Mouse (Mus musculus) ES-E14 (cell line): ENCODE results near the gene B230219D22Rik. TPM values are rescaled to one million over a fixed set of nuclear protein-coding genes. Genes with fewer than 3 reads are reported as not detected.

Experiments used
- DNase-seq: peaks from one replicate; pipeline ENCODE4 v3.0.0-alpha.2; 2013; ENCODE audit warnings: low read depth, low spot score
- H3K27ac ChIP-seq: 2 replicates; pipeline ENCODE4 v1.5.1; 2012; ENCODE audit warnings: low read depth, mild to moderate bottlenecking, low read length, moderate library complexity, mixed read lengths; ENCODE audit not compliant: poor library complexity, insufficient read depth, severe bottlenecking
- H3K36me3 ChIP-seq: 2 replicates; pipeline ENCODE4 v1.6.1; 2012; ENCODE audit warnings: mild to moderate bottlenecking, low read length, moderate library complexity, mixed read lengths; ENCODE audit not compliant: control insufficient read depth, poor library complexity, insufficient read depth, severe bottlenecking
- H3K4me1 ChIP-seq, 2 experiments: fragments of 150-350 bp in 1 of 2; sonication (generic) in 1 of 2; 2 replicates each; pipeline ENCODE4 v1.6.1; 2012; ENCODE audit warnings: low read length in 2 of 2, mild to moderate bottlenecking in 1 of 2, mixed read lengths in 1 of 2; ENCODE audit not compliant: control insufficient read depth in 2 of 2, insufficient read depth in 2 of 2, poor library complexity in 1 of 2
- H3K4me3 ChIP-seq, 2 experiments: fragments of 150-350 bp in 1 of 2; sonication (generic) in 1 of 2; 2 replicates each; pipeline ENCODE4 v1.5.1; 2012; ENCODE audit warnings: low read length in 2 of 2, low read depth in 1 of 2, mild to moderate bottlenecking in 1 of 2, mixed read lengths in 1 of 2; ENCODE audit not compliant: insufficient read depth in 1 of 2, poor library complexity in 1 of 2, severe bottlenecking in 1 of 2
- H3K9ac ChIP-seq: 2 replicates; pipeline ENCODE4 v1.6.1; 2012; ENCODE audit warnings: low read depth, mild to moderate bottlenecking, low read length, mixed read lengths; ENCODE audit not compliant: poor library complexity, insufficient read depth, severe bottlenecking
- H3K9me3 ChIP-seq: fragments of 150-350 bp; sonication (generic); 2 replicates; pipeline ENCODE4 v1.6.1; 2012; ENCODE audit warnings: low read depth, mild to moderate bottlenecking, low read length; ENCODE audit not compliant: control insufficient read depth, insufficient read depth
- CHD2 ChIP-seq: IDR thresholded peaks from 2 replicates; pipeline ENCODE4 v1.6.1; 2014; ENCODE audit warnings: mild to moderate bottlenecking, low read depth, low read length, inconsistent platforms
- HCFC1 ChIP-seq: IDR thresholded peaks from 2 replicates; pipeline ENCODE4 v1.6.1; 2012; ENCODE audit warnings: low read length, inconsistent platforms, borderline replicate concordance; ENCODE audit not compliant: insufficient read depth
- MAFK ChIP-seq: IDR thresholded peaks from 2 replicates; pipeline ENCODE4 v1.6.1; 2014; ENCODE audit warnings: mild to moderate bottlenecking, low read depth, low read length, inconsistent platforms; ENCODE audit not compliant: insufficient read depth
- ZC3H11A ChIP-seq: IDR thresholded peaks from 2 replicates; pipeline ENCODE4 v1.6.1; 2012; ENCODE audit warnings: low read depth, mild to moderate bottlenecking, inconsistent platforms, low read length, borderline replicate concordance
- ZNF384 ChIP-seq: IDR thresholded peaks from 2 replicates; pipeline ENCODE4 v1.6.1; 2012; ENCODE audit warnings: low read depth, low read length, inconsistent platforms
- in situ Hi-C, 2 experiments: fragments of 600-800 bp; cut with MboI; formaldehyde crosslinking; loops; one replicate each; pipeline ENCODE4 v1.15.1; 2025; ENCODE audit warnings: low sequenced_read_pairs in 2 of 2, inconsistent platforms in 1 of 2; ENCODE audit not compliant: unreplicated experiment in 2 of 2
- total RNA-seq: library from RNA; depleted of rRNA; stranded (reverse); fragments of 300-350 nt; gene quantifications from 2 replicates; pipeline ENCODE4 v1.2.3, GENCODE M21; 2012

B230219D22Rik gene
- total RNA-seq, 1 experiment: 32.1 TPM

DNA sequence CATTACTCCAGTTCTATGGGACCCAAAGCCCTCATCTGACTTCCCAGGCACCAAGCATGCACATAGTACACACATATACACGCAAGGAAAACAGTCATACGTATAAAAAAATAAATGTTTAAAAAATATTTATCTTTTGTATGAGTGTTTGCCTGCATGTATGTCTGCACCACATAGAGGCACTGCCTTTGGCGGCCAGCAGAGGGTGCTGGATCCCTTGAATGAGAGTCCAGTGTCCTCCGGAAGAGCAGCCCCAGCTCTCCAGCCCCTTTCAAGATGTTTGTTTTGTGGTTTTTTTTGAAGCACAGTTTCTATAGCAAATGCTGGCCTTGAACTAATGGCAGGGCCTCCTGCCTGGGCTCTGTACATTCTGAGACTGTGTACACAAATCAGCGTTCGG lies 24.4 kb upstream of the B230219D22Rik start:
- TF ChIP-seq ZNF384 (no peak), MAFK (no peak), ZC3H11A (no peak), CHD2 (no peak), HCFC1 (no peak)
- H3K4me3 ChIP-seq: no peak overlapping the region
- no peak overlapping the region for H3K9ac ChIP-seq
- no peaks in the 10 kb centered on the region for H3K4me1 ChIP-seq
- no peaks in the 10 kb centered on the region for H3K9me3 ChIP-seq
- DNase-seq: peak; percentile 25
- H3K36me3 ChIP-seq: peaks cover 51% of the 10 kb centered on the region
- in situ Hi-C loops: no loop called here
- no peak overlapping the region for H3K27ac ChIP-seq

GRCm38 (mm10) chr13:55672711-55673110 lies 20.2 kb upstream of the B230219D22Rik start:
- H3K4me1 ChIP-seq: no peaks in the 10 kb centered on the region
- in situ Hi-C loops: no loop called here
- no peak overlapping the region for H3K27ac ChIP-seq
- no peak overlapping the region for H3K9ac ChIP-seq
- DNase-seq: no peak
- no peaks in the 10 kb centered on the region for H3K9me3 ChIP-seq
- no peak overlapping the region for H3K4me3 ChIP-seq
- no peak for TF ChIP-seq ZC3H11A
- TF ChIP-seq CHD2: no peak
- TF ChIP-seq MAFK: no peak
- TF ChIP-seq HCFC1: no peak
- no peak for TF ChIP-seq ZNF384
- H3K36me3 ChIP-seq: peaks cover 61% of the 10 kb centered on the region

GRCm38 (mm10) chr13:55677364-55677763 lies 15.6 kb upstream of the B230219D22Rik start:
- H3K9me3 ChIP-seq: no peaks in the 10 kb centered on the region
- TF ChIP-seq MAFK: no peak
- TF ChIP-seq ZC3H11A: no peak
- no peak for TF ChIP-seq HCFC1
- TF ChIP-seq CHD2: no peak
- TF ChIP-seq ZNF384: no peak
- H3K4me3 ChIP-seq: no peak overlapping the region
- peaks cover 53% of the 10 kb centered on the region for H3K36me3 ChIP-seq
- H3K4me1 ChIP-seq: no peaks in the 10 kb centered on the region
- H3K27ac ChIP-seq: no peak overlapping the region
- no peak for DNase-seq
- in situ Hi-C loops: no loop called here
- H3K9ac ChIP-seq: no peak overlapping the region

DNA sequence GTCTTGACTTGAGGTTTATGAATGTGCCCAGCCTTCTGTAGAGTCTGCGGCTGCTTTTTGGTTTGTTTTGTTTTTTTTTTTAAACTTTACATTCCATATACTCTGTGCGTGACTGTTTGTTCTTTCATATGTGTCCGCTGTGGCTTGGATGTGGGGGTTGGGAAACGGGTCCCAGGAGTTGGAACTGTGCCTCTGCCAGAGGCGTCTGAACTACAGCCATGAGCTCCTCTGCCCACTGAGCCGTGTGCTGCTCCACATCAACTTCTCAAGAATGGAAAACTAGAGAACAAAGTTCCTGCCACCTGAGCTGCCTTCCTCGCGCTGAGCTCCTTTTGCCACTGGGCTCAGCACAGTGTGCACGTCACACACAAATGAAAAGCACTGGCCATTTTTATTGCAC lies 10.7 kb upstream of the B230219D22Rik start:
- no peak overlapping the region for H3K4me3 ChIP-seq
- DNase-seq: no peak
- H3K36me3 ChIP-seq: peaks cover 25% of the 10 kb centered on the region
- H3K9ac ChIP-seq: no peak overlapping the region
- H3K4me1 ChIP-seq: no peaks in the 10 kb centered on the region
- TF ChIP-seq ZNF384: no peak
- no peak for TF ChIP-seq MAFK
- TF ChIP-seq HCFC1: no peak
- TF ChIP-seq ZC3H11A: no peak
- TF ChIP-seq CHD2: no peak
- H3K27ac ChIP-seq: no peak overlapping the region
- H3K9me3 ChIP-seq: no peaks in the 10 kb centered on the region
- in situ Hi-C loops: no loop called here

- no peak for DNase-seq
- no peak overlapping the region for H3K4me3 ChIP-seq
- in situ Hi-C loops: no loop called here
- H3K9ac ChIP-seq: no peak overlapping the region
- H3K36me3 ChIP-seq: peaks cover 13% of the 10 kb centered on the region
- peaks cover 3 to 5% of the 10 kb centered on the region in 2 experiments; a peak in 3 of 4 replicates for H3K4me1 ChIP-seq
- H3K9me3 ChIP-seq: no peaks in the 10 kb centered on the region
- no peak for TF ChIP-seq HCFC1
- TF ChIP-seq CHD2: no peak
- no peak for TF ChIP-seq MAFK
- TF ChIP-seq ZNF384: no peak
- no peak overlapping the region for H3K27ac ChIP-seq
Observed at GRCm38 (mm10) chr13:55683581-55683980, 9.3 kb upstream of the B230219D22Rik start.
